Mouse (Mus musculus): ENCODE results near the gene Uqcc2.

DNA sequence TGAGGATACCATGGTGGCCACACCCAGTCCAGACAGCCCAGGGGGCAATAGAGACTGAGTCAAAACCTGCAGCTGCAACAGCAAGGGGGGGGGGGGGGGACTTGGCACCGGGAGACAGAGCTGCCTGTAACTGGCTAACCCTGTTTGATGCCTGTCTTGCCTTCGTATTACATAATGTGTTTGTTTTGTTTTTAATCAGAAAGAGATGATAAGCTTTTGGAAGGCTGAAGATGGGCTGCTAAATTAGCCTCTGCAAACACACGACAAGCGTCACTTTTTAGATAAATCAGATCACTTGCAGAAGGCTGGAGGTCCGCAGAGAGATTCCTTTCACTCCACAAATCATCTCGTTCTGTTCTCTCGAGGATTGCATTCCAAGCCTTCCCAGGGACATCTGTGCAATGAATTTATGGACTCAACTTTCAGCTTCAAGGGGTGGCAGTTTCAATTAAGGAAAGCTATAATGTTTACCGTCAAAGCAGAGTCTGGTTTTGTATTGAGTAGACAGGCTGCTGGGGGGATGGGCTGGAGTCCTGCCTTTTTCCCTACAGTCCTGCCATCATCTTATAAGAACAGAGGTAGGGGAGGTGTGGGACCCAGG lies 12.7 kb upstream of the Uqcc2 start:
- no peak for TF ChIP-seq POLR2A (IDR thresholded peaks at IDR 0.05; ENCODE audit: borderline replicate concordance, low read depth, low read length)
- TF ChIP-seq CTCF (IDR thresholded peaks at IDR 0.05; ENCODE audit: low read depth, low read length): no peak
